Mouse (Mus musculus): Measurements from ENCODE around the gene BC003965. TPM values are rescaled to one million over a fixed set of nuclear protein-coding genes. Genes with fewer than 3 reads are reported as not detected.
A peak's percentile ranks its signal among the peaks of the same experiment; 100 is the strongest.
"Not testable (repeated sequence)": the region's sequence is repeated elsewhere in the genome, so short reads cannot be mapped to it uniquely, and the experiment has no call there.

BC003965 gene
- polyA plus RNA-seq, 1 experiment from 2014 or later = 37.2 TPM

DNA sequence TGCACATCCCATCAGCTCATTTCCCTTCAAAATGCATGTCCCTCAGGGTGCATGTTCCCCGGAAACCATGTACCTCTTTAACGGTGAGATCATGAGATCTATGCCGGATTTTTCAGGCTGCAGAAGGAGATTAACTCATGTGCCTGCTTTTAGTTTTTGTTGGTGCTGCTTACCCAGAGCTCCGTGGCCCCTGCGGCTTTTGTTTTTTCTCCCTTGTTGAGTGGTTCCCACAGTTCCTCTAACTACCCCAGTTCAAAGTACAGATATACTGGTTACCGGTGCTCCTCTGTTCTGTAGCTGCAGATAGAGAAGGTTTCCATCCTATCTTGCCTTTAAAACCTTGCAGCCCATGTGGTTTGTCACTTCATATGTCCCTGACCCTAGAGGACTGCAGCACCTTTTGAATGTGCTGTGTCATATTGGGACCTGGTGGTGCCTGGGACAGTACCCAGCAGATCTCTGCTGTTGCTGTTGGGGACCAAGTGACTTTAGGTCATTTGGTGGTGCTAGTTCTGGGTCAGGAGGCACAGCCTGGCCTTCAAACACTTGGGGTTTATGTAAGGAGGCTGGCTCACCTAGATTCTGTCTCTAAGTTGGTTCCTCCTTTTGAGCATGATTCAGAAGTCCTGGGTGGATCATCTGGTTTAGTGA, 38.7 kb downstream of the BC003965 start:
- 25% methylated on average over 6 of the region's 6 CpGs for WGBS
- Histone ChIP-seq H3K9me3 (ENCODE audit: control insufficient read depth, low read length) (no peaks in the 10 kb centered on the region), H3K9ac (replicated peaks; ENCODE audit: low read depth, low read length) (no peak overlapping the region), H3K4me3 (replicated peaks; ENCODE audit: low read length) (no peak overlapping the region; the same call in 1 of the 2 replicates), H3K27me3 (replicated peaks; ENCODE audit: control insufficient read depth, insufficient read depth, low read length) (no peaks in the 10 kb centered on the region), H3K27ac (ENCODE audit: low read length) (no peak overlapping the region), H3K4me1 (replicated peaks; ENCODE audit: control insufficient read depth, insufficient read depth, low read length) (peaks cover 7% of the 10 kb centered on the region; the same call in 1 of the 2 replicates), H3K36me3 (ENCODE audit: control insufficient read depth, insufficient read depth) (peaks cover 3% of the 10 kb centered on the region), H3K4me2 (ENCODE audit: low read length) (peak overlapping the region; percentile 31)
- no peak for ATAC-seq

DNA sequence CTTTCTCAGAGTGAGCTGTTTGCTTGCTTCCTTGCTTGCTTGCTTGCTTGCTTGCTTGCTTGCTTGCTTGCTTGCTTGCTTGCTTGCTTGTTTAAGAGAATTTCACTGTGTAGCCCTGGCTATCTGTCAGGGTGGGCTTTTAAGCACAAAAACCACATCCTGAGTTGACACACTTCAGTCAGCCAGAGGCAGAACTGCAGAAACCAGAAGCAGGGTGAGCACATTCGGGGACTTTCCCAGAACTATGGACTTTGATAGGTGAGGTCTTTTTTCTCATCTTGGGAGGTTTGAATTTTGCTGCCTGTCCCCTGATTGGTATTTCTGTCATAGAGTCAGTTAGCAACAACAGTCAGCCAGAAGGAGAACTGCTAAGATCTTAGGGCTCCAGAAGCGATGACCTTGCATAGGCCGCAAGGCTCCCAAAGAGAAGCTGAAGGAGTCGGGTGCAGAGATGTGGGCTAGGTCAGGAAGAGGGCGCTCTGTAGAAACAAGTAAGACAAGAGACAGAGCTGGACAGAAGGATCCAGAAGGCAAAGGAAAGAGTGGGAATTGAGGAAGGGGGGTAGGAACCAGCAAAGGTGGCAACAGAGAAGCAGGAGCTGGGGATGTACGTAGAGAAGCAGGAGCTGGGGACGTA, 40.4 kb downstream of the BC003965 start:
- Histone ChIP-seq H3K9ac (replicated peaks; ENCODE audit: low read depth, low read length) (no peak overlapping the region), H3K36me3 (ENCODE audit: control insufficient read depth, insufficient read depth) (peaks cover 2% of the 10 kb centered on the region), H3K4me1 (replicated peaks; ENCODE audit: control insufficient read depth, insufficient read depth, low read length) (peaks cover 7% of the 10 kb centered on the region; the same call in 1 of the 2 replicates), H3K4me2 (ENCODE audit: low read length) (no peak overlapping the region), H3K4me3 (replicated peaks; ENCODE audit: low read length) (no peak overlapping the region), H3K9me3 (ENCODE audit: control insufficient read depth, low read length) (no peaks in the 10 kb centered on the region), H3K27me3 (replicated peaks; ENCODE audit: control insufficient read depth, insufficient read depth, low read length) (no peaks in the 10 kb centered on the region), H3K27ac (ENCODE audit: low read length) (no peak overlapping the region)
- no peak for ATAC-seq
- 92% methylated on average over 7 of the region's 7 CpGs for WGBS

DNA sequence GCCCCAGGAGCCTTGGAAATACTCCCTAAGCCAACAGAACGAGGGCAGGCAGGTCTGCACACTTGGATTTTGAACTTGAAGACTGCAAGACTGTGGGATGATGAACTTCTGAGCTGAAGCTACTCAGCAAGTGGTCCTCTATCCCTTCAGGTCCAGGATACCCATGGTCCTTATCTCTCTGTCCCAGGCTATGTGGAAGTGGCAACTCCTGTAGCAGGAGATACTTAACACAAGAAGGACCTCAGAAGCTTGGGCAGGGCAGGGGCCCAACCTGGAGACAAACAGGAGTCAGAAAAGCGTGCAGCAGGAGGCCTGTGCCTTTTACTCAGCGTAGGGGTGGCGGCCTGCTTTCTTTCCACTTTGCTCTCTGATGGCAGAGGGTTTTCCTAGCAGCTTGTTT, 41.3 kb downstream of the BC003965 start:
- 85% methylated on average over 4 of the region's 4 CpGs for WGBS
- Histone ChIP-seq H3K4me1 (replicated peaks; ENCODE audit: control insufficient read depth, insufficient read depth, low read length) (peaks cover 7% of the 10 kb centered on the region; the same call in 1 of the 2 replicates), H3K9me3 (ENCODE audit: control insufficient read depth, low read length) (no peaks in the 10 kb centered on the region), H3K27ac (ENCODE audit: low read length) (no peak overlapping the region), H3K36me3 (ENCODE audit: control insufficient read depth, insufficient read depth) (peaks cover 6% of the 10 kb centered on the region), H3K9ac (replicated peaks; ENCODE audit: low read depth, low read length) (no peak overlapping the region), H3K27me3 (replicated peaks; ENCODE audit: control insufficient read depth, insufficient read depth, low read length) (no peaks in the 10 kb centered on the region), H3K4me2 (ENCODE audit: low read length) (no peak overlapping the region), H3K4me3 (replicated peaks; ENCODE audit: low read length) (no peak overlapping the region)
- ATAC-seq = no peak

DNA sequence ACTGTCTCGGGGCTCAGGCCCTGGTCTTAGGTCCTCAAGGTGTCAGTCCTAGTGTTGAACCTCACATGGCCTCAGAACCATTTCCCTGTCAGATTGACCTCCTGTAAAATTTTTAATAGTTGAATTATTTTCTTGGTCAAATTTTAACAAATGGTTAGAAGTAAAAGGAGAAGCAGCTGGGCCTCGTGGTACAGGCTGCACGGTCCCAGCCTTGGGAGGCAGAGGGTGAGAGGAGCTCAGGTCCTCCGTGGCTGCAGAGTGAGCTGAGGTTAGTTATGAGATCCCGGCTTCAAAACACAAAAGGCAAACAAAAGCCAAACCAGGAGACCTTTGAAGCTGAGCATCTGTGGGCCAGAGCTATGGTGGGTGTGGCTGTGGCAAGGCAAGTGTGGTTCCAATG, 43.6 kb downstream of the BC003965 start:
- H3K4me1 ChIP-seq (replicated peaks; ENCODE audit: control insufficient read depth, insufficient read depth, low read length) = no peaks in the 10 kb centered on the region
- no peak overlapping the region for H3K4me3 ChIP-seq (replicated peaks; ENCODE audit: low read length)
- no peak overlapping the region for H3K4me2 ChIP-seq (ENCODE audit: low read length)
- ATAC-seq = no peak
- 90% methylated on average over 5 of the region's 5 CpGs for WGBS
- H3K27me3 ChIP-seq (replicated peaks; ENCODE audit: control insufficient read depth, insufficient read depth, low read length) = no peaks in the 10 kb centered on the region
- H3K9me3 ChIP-seq (ENCODE audit: control insufficient read depth, low read length) = no peaks in the 10 kb centered on the region
- H3K36me3 ChIP-seq (ENCODE audit: control insufficient read depth, insufficient read depth) = peaks cover 12% of the 10 kb centered on the region
- H3K27ac ChIP-seq (ENCODE audit: low read length) = no peak overlapping the region
- H3K9ac ChIP-seq (replicated peaks; ENCODE audit: low read depth, low read length) = no peak overlapping the region

DNA sequence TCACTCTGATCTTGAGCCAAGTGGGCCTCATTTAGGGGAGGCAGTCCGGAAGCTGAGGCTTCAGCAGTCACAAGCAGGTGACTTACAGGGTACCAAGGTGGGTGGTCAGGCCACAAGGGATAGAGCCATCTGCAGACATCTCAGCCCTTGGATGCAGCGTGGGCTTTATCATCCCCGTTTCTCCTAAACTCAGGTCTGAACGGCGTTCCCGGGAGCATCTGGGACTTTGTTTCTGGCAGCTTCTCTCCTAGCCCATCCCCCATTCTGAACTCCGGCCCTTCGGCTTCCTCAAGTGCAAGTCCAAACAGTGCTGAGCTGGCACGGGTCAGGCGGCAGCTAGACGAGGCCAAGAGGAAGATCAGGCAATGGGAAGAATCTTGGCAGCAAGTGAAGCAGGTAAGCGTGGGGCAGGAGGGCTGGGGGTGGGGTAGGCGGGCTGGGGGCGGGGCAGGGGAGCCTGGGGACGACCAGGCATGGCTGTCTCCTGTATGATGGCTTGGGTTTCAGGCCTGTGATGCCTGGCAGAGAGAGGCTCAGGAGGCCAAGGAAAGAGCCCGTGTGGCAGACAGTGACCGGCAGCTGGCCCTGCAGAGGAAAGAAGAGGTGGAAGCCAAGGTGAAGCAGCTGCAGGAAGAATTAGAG, 45.8 kb downstream of the BC003965 start:
- not testable (repeated sequence) for H3K4me1 ChIP-seq (replicated peaks; ENCODE audit: control insufficient read depth, insufficient read depth, low read length)
- ATAC-seq = 0 out of 2 replicates have a peak, but pooled peaks have one; percentile 54

DNA sequence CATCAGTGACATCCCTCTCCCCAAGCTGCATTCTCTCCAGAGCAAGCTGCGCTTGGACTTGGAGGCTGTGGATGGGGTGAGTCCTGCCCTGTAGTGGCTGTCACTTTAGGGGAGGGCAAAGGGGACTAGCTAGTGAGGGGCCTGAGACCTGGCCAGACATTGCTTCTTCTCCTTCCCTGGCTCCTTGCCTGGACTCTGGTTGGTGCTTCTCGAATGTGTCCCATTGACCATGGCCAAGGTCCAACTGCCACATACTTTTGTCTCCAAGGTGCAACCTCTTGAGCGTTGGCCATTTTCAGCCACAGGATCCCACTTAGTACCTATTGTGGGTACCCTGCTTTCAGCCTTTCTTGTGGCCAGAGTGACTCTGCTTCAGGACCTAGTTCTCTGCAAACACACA, 46.3 kb downstream of the BC003965 start:
- Histone ChIP-seq H3K4me1 (replicated peaks; ENCODE audit: control insufficient read depth, insufficient read depth, low read length) (no peaks in the 10 kb centered on the region), H3K4me3 (replicated peaks; ENCODE audit: low read length) (no peak overlapping the region), H3K27ac (ENCODE audit: low read length) (no peak overlapping the region), H3K9me3 (ENCODE audit: control insufficient read depth, low read length) (no peaks in the 10 kb centered on the region), H3K27me3 (replicated peaks; ENCODE audit: control insufficient read depth, insufficient read depth, low read length) (no peaks in the 10 kb centered on the region), H3K9ac (replicated peaks; ENCODE audit: low read depth, low read length) (no peak overlapping the region), H3K4me2 (ENCODE audit: low read length) (no peak overlapping the region), H3K36me3 (ENCODE audit: control insufficient read depth, insufficient read depth) (peaks cover 21% of the 10 kb centered on the region)
- 100% methylated on average over 3 of the region's 3 CpGs for WGBS
- no peak for ATAC-seq

More for the DNA sequence above, 45.8 kb downstream of the BC003965 start:
- H3K4me2 ChIP-seq (ENCODE audit: low read length); H3K9me3 ChIP-seq (ENCODE audit: control insufficient read depth, low read length); H3K4me3 ChIP-seq (replicated peaks; ENCODE audit: low read length); H3K27me3 ChIP-seq (replicated peaks; ENCODE audit: control insufficient read depth, insufficient read depth, low read length); H3K9ac ChIP-seq (replicated peaks; ENCODE audit: low read depth, low read length); H3K27ac ChIP-seq (ENCODE audit: low read length): not testable (repeated sequence)
- H3K36me3 ChIP-seq (ENCODE audit: control insufficient read depth, insufficient read depth) = peaks cover 15% of the 10 kb centered on the region
- WGBS = 75% methylated on average over 14 of the region's 17 CpGs

DNA sequence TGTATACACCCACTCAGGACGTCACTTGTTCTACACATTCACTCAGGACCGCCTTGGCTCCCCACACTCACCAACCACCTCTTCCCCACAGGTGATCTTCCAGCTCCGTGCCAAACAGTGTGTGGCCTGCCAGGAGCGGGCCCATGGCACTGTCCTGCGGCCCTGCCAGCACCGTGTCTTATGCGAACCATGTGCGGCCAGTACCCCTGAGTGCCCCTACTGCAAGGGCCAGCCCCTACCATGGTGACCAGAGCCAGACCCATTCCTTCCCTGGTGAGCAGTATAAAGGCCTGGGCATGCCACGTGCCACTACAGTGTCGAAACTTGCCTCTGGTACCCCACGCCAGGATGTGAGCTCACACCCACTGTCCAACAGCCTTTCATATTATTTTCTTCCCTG, 47.3 kb downstream of the BC003965 start:
- 0 out of 2 replicates have a peak, but pooled peaks have one; percentile 59 for ATAC-seq
- H3K4me1 ChIP-seq (replicated peaks; ENCODE audit: control insufficient read depth, insufficient read depth, low read length); H3K9ac ChIP-seq (replicated peaks; ENCODE audit: low read depth, low read length); H3K9me3 ChIP-seq (ENCODE audit: control insufficient read depth, low read length); H3K4me2 ChIP-seq (ENCODE audit: low read length); H3K27me3 ChIP-seq (replicated peaks; ENCODE audit: control insufficient read depth, insufficient read depth, low read length); H3K4me3 ChIP-seq (replicated peaks; ENCODE audit: low read length); H3K27ac ChIP-seq (ENCODE audit: low read length): not testable (repeated sequence)
- WGBS = 91% methylated on average over 4 of the region's 11 CpGs
- H3K36me3 ChIP-seq (ENCODE audit: control insufficient read depth, insufficient read depth) = peaks cover 24% of the 10 kb centered on the region

DNA sequence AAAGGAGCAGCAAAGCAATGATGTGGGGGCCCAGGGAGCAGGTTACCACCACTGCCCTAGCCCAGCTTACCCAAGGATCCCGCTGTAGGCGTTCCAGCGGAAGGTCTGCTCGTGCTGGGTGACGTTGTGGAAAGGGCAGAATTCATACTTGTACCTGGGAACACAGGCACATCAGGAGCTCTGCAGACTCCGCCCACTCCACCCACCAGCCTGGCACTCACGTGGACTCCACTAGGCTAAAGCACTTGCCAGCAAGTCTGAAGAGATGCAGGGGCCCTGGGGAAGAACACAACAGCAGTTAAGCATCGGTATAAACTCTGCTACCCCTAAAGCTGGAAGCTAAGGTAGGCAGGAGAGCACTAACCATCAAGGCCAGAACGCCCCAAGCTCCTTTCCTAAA, 51.3 kb downstream of the BC003965 start:
- peaks cover 8% of the 10 kb centered on the region for H3K4me1 ChIP-seq (replicated peaks; ENCODE audit: control insufficient read depth, insufficient read depth, low read length)
- ATAC-seq = no peak
- 87% methylated on average over 9 of the region's 9 CpGs for WGBS

More for the DNA sequence above, 51.3 kb downstream of the BC003965 start:
- Histone ChIP-seq H3K9me3 (ENCODE audit: control insufficient read depth, low read length) (no peaks in the 10 kb centered on the region), H3K4me3 (replicated peaks; ENCODE audit: low read length) (no peak overlapping the region), H3K4me2 (ENCODE audit: low read length) (no peak overlapping the region), H3K27ac (ENCODE audit: low read length) (no peak overlapping the region), H3K27me3 (replicated peaks; ENCODE audit: control insufficient read depth, insufficient read depth, low read length) (no peaks in the 10 kb centered on the region), H3K9ac (replicated peaks; ENCODE audit: low read depth, low read length) (no peak overlapping the region), H3K36me3 (ENCODE audit: control insufficient read depth, insufficient read depth) (peaks cover 18% of the 10 kb centered on the region)

All from forebrain, embryonic 16.5 days (tissue).